Mouse (Mus musculus): Measurements from ENCODE around the gene Rogdi. TPM values are rescaled to one million over a fixed set of nuclear protein-coding genes. Genes with fewer than 3 reads are reported as not detected.

Gene Rogdi
- polyA plus RNA-seq (2017; shearing (Covaris generic)), result 10 to 100 TPM; 17.7 to 32.4 (median 20.6) TPM

DNA sequence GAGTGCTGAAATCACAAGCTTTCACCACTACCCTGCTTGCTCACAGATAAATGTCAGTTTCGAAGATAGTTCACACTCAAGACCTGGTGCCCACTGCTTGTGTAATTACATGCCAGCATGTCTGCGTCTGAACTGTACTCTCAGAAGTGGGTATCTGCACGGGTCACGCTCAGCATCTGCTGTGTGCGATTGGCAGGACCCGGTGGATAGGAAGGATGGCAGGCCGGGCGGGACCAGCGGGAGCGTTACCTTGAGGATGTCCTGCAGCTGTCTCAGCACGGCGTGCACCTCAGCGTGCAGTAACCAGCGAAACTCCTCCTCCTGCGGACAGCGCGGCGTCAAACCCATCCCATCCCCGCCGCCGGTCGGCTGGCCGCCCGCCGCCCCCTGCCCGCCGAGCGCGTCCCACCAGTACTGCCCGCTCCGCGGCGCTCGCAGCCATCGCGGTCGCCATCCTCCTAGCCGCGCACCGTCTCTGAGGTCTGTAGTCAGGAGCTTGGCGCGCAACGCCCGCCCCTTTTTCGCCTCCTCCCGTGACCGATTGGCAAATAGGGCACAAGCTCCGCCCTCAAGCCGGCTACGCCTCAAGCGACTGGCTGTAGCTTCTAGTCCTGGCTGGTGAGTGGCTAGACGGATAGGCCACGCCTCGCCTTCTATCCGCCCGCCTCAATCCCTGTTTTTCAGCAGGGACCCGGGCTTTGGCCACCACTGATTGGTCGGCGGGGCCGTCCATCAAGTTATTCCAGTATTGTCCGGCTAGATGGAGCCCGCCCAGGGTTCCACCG, at the start of gene Rogdi:
TSS of gene Rogdi (minus strand) at position 500 of the 785 bp plus-strand sequence.
- peak; percentile 99 for ATAC-seq

DNA sequence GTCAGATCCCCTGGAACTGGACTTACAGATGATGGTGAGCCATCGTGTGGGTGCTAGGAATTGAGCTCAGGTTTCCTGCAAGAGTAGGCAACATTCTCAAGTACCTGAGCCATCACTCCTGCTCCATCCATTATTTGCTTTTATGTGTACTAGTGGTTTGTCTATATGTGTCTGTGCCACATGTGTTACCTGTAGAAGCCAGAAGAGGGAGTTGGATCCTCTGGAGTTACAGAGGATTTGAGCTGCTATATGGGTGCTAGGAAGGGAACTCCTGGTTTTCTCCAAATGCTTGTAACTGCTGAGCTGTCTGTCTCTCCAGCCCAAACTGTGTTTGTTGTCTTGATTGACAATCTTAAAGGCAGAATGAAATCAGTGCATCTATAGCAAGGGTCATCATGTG, 44.8 kb upstream of the Rogdi start:
- ATAC-seq, result no peak

DNA sequence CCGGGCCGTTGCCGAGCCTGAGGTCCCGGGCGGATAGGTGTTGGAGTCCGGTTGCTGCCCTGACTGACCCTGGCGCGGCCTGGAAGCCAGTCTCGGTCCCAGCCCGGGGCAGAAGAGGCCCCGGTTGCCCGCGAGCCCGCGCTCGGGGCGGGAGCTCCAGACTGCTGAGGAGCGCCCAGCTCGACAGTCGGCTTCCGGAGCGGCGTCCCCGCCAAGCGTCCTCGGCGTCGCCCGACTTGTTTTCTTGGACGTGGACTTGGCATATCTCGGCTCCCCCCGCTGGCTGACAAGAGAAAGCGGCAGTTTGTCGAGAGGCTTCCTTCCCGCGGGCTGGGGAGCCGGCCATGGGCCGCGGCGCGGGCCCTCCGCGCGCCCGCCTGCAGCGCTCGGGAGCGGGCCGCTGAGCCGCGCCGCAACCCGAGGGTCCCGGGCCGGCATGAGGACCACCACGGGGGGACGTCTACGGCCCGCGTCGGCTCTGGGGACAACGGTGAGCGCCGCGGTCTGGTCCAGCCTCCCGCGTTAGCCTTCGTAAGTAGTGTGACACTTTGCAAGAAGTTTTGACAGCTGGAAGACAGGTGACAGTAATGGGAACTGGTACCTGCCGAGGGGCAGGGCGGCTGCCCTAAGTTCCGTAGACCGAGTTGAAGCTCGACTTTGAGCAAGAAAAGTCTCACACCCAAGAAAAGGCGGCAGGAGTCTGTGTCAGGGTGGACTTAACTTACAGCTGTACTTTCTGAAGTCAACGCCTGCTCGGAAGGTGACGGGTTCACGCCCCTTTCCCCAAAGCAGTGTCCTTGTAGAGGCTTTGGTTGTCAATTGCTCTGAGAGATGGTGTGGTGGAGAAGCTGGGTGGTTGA, 37.1 kb upstream of the Rogdi start:
- ATAC-seq, result peak; percentile 46

DNA sequence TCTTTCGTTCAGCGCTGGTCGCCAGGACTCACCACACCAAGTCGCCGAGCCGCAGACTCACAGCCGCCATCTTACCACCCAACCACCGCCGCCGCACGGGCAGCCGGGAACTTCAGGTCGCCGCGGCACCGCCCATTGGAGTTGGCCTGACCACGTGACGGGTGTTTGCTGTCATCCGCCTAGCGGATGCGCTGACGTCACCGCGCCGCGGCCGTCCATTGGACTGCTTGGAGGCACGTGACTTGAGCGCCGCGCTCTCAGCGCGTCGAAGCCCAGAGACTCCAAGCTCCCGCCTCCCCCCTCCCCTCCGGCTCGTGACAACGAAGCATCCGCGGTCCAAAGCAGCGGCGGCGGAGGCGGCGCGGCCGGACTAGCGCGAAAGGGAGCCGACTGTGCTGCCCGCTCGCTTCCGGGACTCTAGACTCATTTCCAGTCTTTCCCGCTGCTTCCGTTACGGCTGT, 36.5 kb upstream of the Rogdi start, which contains the start of the genes Glyr1 and Ubn1:
TSS of gene Glyr1 (minus strand) at position 90 of the 461 bp plus-strand sequence.
TSS of gene Ubn1 (plus strand) at position 284 of the 461 bp plus-strand sequence.
- ATAC-seq, result peak; percentile 92

DNA sequence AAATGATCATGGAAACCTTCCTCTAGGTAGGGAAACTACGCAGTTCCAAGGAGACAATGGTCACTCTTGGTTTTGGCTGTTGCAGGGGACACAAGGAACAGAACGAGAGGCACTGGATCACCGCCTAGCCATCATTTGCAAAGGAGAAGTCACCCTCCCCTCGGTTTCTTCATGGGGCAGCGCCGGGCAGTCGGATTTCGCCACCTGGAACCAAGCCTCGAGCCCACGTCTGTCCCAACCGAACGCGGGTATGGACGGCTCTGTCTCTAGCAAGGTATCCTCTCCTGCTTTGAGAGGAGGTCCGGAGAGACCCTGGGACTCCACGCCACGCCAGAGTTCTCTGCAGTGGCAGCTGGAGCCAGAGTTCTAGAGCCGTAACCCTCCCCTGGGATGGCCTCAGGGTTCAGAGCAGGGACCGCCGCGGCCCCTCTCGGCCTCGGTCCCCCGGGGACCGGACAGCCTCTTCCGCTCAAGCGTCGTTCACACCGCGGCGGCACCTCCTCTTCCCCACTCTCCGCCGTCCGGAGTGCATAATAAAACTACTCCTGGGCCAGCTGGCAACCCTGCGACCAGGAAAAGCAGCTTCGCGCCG, 35.9 kb upstream of the Rogdi start:
- peak; percentile 12 for ATAC-seq

DNA sequence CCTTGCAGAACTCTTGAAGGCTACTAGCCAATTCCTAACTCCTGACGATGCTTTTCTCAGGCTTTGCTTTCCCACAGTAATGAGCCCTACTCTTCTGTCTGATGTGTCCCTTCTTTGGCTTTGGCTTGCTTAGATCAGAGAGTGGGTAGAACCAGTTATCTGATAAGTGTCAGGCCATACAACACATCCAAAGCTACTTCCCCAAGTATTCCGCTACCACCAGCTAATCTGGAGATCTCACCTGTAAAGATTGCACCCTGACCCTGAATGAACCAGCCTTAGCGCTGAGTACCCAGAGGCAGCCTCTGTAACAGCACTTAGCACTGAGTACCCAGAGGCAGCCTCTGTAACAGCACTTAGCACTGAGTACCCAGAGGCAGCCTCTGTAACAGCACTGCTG, 32.0 kb upstream of the Rogdi start:
- ATAC-seq, result no peak

DNA sequence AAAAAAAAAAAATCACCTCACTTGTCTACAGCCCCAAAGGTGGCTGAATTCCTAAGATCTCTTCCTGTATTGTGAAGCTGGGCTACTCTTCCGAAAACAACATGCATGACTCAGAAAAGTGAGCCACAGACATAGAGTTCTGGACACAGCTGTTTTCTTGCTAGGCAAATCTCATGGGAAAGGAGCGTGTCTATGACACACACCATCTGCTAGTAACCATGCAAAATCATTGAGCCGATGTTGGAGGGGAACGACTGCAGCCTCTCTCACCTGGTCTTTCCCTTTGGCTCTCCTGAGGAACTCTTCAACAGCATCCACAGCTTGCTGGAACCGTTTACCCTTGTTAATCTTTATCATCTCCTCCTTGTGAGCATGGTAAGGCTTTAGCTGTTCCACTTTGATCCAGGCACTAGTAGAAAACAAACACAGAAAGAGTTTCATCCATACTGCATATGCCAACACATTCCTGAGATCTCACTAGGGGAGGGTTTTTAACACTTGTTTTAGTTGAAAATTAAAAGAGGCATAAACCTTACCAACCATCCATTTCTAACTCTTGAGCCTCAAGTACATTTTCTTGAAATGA, 23.4 kb upstream of the Rogdi start:
- no peak for ATAC-seq

DNA sequence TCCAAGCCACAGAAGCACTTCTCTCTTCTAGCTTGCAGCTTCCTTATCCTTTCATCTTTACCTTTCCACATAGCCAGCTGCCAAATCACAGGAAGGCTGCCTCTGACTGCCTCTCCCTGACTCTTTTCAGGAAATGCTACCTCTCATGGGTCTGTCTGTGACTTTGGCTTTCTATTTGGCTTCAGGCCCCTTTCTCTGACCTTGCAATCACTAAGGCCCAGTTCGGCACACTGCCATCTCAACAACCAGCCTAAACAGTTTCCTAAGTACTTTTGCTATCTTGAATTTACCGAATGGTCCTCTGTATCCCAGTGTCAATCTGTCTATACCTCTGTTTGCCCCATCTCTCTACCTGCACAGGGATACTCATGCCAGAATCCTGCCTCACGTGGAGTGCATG, 22.2 kb upstream of the Rogdi start:
- ATAC-seq, result no peak

DNA sequence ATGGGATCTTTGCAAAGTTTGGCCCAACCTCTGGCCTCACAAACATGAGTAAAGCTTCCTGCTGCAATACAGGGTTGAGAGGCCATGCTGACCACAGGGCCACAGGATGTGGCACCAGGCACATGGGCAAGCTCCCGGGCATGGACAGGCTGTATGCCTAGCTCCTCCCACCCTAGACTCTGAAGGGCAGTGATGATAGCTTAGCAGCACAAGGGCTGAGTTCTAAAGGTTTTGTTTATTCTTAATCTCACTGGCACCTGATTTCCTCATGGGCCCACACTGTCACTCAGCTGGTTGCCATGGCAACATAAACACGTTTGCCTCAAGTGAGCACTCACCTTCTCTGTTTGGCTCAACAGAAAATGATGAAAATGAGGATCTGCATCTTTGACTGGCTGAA, 16.5 kb upstream of the Rogdi start:
- peak; percentile 41 for ATAC-seq

DNA sequence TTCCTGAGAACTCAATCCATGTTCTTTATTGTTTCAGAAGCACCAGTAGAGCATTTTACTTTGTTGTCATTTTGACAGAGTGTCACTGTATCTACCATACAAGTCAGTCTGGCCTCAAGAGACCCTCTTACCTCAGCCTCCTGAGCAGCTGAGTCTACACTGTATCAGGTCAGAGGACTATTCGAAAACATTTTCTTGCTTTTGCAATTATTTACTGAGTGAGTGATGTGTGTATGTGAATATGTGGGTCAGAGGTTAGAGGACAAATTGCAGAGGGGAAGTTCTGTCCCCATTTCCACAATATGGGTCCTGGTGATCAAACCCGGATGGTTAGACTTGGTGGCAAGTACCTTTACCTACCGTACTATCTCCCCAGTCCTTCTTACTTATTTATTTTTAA, 10.7 kb upstream of the Rogdi start:
- no peak for ATAC-seq

DNA sequence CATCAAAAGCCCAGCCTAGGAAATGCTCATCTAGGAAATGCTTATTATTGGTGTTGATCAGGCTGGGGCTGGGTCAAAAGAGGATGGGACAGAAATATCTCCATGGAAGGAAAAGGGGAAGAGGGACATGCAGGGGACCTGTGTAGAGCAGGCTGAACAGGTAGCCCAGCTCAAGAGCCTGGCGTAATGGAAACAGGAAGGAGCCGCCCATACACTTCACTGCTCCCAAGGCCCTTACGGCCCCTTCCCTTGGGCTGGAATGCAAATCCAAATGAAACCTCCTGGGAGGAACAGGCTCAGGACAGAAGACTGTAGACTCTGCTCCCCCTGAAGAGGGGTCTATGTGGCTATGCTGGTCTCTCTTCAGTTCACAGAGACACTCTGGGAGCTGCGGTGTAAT, 1.2 kb upstream of the Rogdi start:
- no peak for ATAC-seq

DNA sequence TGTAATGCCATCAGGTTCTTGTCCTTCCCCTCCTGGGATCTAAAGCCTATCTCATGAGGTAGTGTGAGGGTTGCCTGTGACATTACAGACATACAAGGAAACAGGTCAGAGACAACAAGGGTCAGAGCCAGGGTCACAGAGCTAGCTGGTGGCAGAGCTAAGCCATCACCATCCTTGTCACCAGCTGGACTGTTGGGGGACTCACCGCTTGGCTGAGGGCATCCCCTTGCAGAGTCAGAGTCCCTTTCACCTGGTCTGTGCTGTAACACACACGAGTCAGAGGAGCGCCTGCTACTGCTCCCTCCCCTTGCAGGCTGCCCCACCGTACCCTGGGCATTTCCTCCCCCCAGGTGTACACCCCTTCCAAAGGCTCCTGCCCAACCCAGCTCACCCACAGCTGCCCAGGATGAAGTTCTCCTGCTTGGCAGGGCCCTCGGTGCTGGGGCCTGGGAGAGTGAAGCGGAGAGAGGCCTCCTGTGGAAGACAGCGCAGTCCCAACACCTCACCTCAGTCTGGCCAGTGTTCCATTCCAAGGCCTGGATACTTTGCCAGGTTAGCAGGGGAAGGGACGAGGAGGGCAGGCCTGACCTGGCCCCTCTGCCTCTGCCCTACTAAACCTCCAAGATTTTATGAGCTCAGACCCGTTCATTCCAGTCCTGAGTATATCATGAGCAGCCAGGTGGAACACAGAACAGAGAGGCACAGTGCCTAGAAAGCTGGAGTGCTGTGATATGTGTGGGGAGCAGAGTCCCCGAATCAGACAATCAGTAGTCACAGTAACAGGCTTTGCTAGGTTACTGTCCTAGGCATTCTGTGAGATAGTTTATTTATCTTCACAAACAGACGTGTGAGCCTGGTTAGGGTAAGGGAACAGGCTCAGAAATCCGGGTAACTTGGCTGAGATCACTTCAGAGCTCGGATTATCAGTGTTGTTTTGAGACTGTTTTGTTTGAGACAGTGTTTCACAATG, 1.0 kb downstream of the Rogdi start:
- ATAC-seq, result no peak

DNA sequence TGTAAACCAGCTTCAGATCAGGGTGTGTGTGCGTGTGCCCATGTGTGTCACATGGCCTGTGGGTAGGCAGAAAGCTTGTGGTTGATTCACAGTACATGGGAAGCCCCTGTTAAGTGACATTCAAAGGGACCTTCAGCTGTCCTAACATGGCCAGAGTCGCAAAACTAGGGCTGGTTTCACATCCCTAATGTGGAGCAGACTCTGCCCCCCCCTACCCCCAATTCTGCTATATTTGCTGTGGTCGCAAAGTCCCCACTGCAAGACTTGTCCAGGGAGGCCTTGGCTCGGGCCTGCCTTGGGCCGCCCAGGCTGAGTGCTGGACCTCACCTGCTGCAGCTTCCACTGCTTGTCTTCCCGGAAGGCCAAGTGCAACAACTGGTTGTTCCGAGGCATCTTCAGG, 2.1 kb downstream of the Rogdi start:
- ATAC-seq, result no peak

DNA sequence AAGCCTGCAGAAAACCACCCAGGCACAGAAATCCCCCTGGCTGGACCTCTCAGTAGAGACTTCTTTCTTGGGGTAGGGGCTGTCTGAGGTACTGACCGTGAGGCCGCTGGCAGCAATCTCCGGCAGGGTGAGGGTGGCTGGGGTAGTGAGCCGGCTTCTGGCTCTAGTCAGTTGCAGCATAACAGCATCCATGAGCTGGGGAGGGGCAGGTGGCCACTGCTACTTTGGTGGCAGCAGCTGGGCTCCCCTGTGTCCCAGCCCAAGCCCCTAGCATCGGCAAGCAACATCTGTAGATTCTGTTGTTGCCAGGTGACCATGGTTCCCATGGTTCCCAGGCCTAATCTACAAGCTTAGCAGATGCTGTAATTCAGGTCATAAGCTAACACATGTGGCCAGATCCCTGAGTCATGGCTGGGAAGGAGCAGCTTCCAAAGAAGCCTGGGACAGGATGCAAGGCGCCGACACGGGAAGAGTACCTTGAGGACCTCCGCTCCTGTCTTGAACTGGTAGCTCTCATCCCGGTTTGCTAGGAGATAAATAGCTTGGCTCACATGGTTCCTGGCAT, 2.9 kb downstream of the Rogdi start:
- ATAC-seq, result no peak

DNA sequence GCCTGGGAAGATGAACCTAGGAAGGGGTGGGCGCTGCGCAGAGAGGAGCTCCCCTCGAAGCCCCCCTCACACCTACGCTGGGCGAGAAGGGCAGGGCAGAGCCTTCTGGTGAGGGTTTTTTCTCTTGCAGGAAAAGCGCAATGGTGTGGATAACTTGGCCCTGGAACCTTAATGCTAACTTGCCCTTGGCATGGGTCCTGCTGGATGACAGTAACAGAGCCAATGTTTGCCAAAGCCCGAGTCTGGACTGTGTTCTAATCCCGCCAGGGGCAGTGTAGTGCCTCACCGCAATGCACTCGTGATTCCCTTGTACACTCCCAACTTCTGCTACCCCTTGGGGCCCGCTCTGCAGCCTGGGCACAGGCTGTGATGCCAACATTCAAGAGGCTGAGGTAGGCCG, 5.3 kb downstream of the Rogdi start:
- ATAC-seq, result no peak

DNA sequence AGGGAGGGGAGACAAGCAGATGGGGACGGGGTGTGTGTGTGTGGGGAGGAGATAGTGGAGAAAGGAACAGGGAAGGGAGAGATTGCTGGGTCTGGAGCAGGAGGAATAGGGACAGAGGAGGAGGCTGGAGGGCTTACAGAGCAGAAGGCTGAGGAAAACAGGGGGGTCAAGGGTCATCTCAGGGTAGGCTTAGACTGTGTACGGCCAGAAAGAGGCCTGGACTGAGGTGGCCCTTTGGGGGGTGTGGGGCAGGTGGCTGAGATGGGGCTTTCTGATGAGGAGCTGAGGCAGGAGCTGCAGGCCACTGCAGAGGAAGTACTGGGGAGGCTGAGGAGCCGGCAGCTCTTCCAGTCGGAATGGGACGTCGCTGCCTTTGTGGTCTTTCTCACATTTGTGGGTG, 5.9 kb downstream of the Rogdi start:
- no peak for ATAC-seq

DNA sequence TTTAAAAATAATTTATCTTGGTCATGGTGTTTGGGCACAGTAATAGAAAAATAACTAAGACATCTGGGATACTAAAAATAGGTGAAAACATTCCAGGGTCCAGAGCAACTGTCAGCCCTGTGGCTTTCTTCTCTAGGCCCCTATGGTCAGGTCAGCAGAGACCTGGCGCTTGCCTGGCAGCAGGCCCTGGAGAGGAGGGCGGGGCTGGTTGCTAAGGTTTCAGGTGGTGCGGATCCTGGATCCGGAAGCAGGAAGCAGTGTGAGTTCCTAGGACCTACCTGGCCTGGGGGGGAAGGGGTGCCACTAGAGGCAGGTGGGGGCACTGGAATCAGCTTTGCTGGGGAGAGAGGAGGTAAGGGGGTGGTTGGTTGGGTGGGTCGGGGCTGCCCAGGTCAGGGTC, 6.3 kb downstream of the Rogdi start, which contains the start of gene Smim22:
TSS of gene Smim22 (plus strand) at position 222 of the 400 bp plus-strand sequence.
- no peak for ATAC-seq

DNA sequence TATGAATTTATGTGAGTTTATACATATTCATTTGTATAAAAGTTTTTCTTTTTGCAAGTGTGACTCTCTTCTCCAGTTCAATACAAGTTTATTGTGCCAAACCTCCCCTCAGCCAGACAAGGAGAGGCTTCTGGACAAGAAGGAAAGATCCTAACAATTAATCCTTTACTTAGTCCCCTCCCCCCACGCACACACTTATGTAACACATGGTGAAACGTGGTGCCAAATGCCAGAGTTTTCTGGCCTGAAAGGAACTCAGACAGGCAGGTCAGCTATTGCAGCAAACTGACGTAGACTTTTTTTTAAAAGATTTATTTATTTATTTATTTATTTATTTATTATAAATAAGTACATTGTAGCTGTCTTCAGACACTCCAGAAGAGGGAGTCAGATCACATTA, 12.7 kb downstream of the Rogdi start:
- ATAC-seq, result no peak

DNA sequence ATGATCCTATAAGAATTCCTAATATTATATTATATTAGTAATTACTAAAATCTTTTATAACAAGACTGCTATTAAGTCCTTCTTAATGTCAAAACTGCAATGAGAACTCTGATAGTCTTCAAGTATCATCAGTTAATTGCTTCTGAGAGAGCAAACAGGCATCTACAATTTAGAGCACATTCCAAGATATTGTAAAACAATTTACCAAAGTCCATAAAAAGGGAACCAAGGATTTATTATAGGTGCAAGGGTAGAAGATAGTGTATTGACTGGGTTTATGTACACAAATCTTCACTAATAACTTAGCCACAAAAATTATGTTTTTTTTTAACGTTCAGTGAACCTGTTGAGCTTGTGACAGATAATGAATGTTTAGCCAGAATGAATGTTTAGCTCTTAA, 14.4 kb downstream of the Rogdi start:
- ATAC-seq, result no peak

DNA sequence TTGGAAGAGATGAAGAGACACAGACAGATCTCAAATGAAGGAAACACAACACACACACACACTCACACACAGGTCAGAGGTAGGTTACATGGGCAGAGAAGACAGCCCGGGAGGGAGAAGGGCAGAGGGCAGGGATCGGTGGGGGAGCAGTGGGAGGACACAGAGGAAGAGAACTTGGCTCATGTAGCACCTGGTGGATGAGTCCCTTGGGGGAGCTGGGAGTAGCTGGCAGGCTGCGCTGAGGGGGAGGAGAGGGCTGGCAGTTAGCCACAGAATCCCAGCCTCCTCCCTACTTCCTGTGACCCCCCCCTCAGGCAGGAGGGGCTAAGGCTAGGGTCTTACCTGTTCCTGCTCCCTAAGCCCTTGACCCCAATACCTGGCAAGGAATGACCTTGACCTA, 15.8 kb downstream of the Rogdi start, which contains the start of gene Sept12:
TSS of gene Sept12 (minus strand) at position 300 of the 400 bp plus-strand sequence.
- ATAC-seq, result no peak

DNA sequence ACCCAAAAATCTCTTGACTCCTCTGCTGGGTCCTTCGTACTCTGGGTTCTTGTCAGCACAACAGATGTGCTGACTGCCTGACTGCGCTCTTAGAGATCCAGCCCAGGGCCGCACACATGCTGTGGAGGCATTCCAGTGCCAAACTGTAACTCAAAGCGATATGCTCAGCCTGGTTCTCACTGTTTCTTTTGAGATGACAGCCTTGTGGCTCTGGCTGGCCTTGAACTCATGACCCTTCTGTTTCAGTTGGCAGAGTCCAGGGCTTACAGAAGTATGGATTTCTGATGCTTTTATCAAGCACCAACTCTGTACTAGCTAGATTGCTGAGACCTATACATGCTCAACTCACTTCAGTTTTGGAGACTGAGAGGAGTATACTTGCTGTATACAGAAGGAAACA, 20.1 kb downstream of the Rogdi start:
- no peak for ATAC-seq
